Mouse (Mus musculus): ENCODE data around the gene Nos2. TPM values are rescaled to one million over a fixed set of nuclear protein-coding genes. Genes with fewer than 3 reads are reported as not detected.

The Nos2 gene
- polyA plus RNA-seq, 1 experiment from 2014 or later = 1.1 TPM

DNA sequence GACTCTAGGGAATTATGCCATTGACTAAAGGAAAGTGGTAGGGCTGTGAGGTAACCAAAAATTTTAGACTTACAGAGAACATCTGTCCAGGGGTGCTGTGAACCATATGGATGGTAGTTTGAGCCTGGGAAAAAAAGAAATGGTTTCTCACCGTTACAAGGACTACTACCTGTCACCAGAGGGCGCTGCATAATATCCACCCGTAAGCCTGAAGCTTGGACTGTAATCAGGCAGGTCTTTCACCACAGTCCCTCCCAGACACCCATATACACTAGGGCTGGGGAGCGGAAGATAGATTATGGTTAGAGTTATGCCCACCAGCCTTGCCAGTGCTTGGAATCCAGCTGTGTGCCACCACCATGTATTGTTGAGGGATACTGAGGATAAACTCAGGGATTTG is 46.8 kb downstream of the Nos2 start:
- peak; percentile 29 for DNase-seq (ENCODE audit: low spot score)
- peaks cover 10% of the 10 kb centered on the region for H3K4me1 ChIP-seq (replicated peaks)
- no peaks in the 10 kb centered on the region for H3K9me3 ChIP-seq
- H3K36me3 ChIP-seq = no peaks in the 10 kb centered on the region
- WGBS = 31% methylated on average over 4 of the region's 4 CpGs
- no peaks in the 10 kb centered on the region for H3K27me3 ChIP-seq (ENCODE audit: insufficient read depth, poor library complexity, severe bottlenecking)
- H3K27ac ChIP-seq = no peak overlapping the region
- no peak overlapping the region for H3K4me3 ChIP-seq

DNA sequence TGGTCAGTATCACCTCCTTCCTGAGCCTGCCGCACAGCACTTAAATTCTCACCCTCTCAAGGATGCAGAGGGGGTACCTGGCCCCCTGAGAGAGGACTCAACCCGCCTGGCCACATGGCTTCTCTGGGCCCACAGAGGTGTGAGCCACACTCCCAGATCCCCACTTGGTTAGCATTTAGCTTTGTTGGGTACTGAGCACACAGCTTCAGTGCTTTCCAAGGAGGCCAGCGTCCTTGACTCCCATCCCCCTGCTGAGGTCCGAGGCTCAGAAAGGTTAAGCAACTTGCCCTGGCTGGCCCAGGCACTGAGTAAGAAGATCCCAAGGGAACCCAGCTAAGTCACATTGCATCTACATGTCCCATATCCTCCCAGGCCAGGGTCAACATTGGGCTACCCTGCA is 47.5 kb downstream of the Nos2 start:
- no peak overlapping the region for H3K4me3 ChIP-seq
- DNase-seq (ENCODE audit: low spot score) = no peak
- H3K9me3 ChIP-seq = no peaks in the 10 kb centered on the region
- 73% methylated on average over 4 of the region's 4 CpGs for WGBS
- no peaks in the 10 kb centered on the region for H3K36me3 ChIP-seq
- H3K4me1 ChIP-seq (replicated peaks) = peaks cover 17% of the 10 kb centered on the region
- no peak overlapping the region for H3K27ac ChIP-seq
- H3K27me3 ChIP-seq (ENCODE audit: insufficient read depth, poor library complexity, severe bottlenecking) = no peaks in the 10 kb centered on the region

DNA sequence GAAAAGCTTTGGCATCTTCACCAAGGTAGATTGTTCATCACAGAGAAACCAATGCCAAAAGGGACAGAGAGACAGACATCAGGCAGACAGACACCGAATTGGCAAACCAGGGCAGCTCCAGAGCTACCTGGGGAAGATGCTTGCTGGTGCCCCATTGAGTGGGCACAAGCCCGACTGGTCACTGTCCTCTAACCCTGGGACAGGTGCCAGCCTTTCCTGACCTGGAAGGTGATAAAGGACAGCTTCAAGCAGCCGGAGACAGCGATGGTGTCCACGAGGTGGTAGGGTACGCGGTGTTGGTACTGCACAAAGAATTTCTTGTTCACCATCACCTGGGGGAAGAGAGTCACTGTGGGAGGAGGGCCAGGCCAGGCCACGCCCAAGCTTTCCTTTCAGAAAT is 50.5 kb downstream of the Nos2 start:
- DNase-seq (ENCODE audit: low spot score) = no peak
- H3K9me3 ChIP-seq = no peaks in the 10 kb centered on the region
- H3K36me3 ChIP-seq = no peaks in the 10 kb centered on the region
- no peak overlapping the region for H3K27ac ChIP-seq
- H3K4me3 ChIP-seq = no peak overlapping the region
- H3K4me1 ChIP-seq (replicated peaks) = peaks cover 29% of the 10 kb centered on the region
- no peaks in the 10 kb centered on the region for H3K27me3 ChIP-seq (ENCODE audit: insufficient read depth, poor library complexity, severe bottlenecking)
- WGBS = 86% methylated on average over 8 of the region's 8 CpGs

DNA sequence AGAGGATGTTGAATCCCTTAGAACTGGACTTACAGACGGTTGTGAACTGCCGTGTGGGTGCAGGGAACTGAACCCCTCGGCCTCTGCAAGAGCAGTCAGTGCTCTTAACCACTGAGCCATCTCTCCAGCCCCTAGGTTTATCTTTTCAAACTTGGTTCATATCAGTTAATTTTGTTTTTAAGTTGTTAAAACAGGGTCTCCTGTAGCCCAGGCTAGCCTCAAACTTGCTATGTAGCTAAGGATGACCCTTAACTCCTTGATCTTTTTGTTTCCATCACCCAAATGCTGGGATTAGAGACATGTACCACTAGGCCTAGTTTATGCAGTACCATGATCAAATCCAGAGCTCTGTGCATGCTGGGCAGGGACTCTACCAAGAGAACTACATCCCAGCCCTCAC is 51.2 kb downstream of the Nos2 start:
- no peaks in the 10 kb centered on the region for H3K9me3 ChIP-seq
- H3K4me1 ChIP-seq (replicated peaks) = peaks cover 29% of the 10 kb centered on the region
- H3K27me3 ChIP-seq (ENCODE audit: insufficient read depth, poor library complexity, severe bottlenecking) = no peaks in the 10 kb centered on the region
- no peak for DNase-seq (ENCODE audit: low spot score)
- H3K27ac ChIP-seq = no peak overlapping the region
- 89% methylated on average over 3 of the region's 3 CpGs for WGBS
- no peak overlapping the region for H3K4me3 ChIP-seq
- H3K36me3 ChIP-seq = no peaks in the 10 kb centered on the region

DNA sequence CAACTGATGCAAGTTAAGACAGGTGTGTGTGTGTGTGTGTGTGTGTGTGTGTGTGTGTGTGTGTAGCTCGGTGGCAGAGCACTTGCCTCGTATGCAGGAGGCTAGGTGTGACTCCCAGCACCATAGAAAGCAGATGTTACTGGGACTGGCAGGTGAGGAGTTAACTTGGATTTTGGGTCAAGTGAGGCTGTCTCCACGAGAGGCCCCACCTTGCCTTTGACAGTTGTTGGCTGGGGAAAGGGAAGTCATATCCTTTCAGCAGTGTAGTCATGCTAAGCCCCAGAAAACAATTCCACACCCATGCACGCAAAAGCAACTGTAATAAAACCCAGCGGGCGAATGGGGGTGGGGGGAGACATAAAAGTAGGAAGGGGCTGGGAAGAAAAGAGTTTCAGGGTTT is 51.7 kb downstream of the Nos2 start:
- Histone ChIP-seq H3K27me3 (ENCODE audit: insufficient read depth, poor library complexity, severe bottlenecking) (no peaks in the 10 kb centered on the region), H3K4me3 (no peak overlapping the region), H3K9me3 (no peaks in the 10 kb centered on the region), H3K36me3 (no peaks in the 10 kb centered on the region), H3K4me1 (replicated peaks) (peaks cover 32% of the 10 kb centered on the region), H3K27ac (peak overlapping the region; percentile 64; the same call in 1 of the 2 replicates)
- 64% methylated on average over 6 of the region's 6 CpGs for WGBS
- no peak for DNase-seq (ENCODE audit: low spot score)

DNA sequence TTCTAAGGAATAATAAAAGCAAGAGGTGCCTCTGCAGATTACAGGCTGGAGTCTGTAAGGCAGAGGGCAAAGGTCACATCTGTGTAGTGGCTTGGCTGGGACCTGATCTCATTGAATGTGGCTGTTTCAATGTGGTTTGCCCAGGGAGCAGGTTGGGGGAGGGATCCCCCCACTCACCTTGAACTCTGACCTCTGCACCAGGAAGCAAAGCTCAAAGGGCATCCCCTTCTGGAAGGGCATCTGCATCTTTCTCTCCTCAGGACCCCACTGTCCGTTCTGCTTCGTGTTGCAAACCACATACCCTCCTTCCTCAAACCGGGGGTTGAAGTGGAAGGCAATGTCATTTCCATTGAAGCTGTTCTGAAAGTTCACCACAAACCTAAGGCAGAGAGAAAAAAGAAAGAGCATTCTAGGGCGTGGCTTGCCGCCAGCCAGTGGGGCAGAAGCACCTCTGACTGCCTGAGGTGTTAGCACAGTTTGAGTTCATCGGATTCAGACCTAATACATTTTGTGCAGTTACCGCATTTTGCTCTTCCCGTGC is 52.3 kb downstream of the Nos2 start:
- H3K4me3 ChIP-seq = no peak overlapping the region
- H3K27ac ChIP-seq = peak overlapping the region; percentile 64
- H3K27me3 ChIP-seq (ENCODE audit: insufficient read depth, poor library complexity, severe bottlenecking) = no peaks in the 10 kb centered on the region
- H3K4me1 ChIP-seq (replicated peaks) = peaks cover 31% of the 10 kb centered on the region
- peak; percentile 62 for DNase-seq (ENCODE audit: low spot score)
- H3K36me3 ChIP-seq = no peaks in the 10 kb centered on the region
- H3K9me3 ChIP-seq = no peaks in the 10 kb centered on the region
- 58% methylated on average over 8 of the region's 8 CpGs for WGBS

DNA sequence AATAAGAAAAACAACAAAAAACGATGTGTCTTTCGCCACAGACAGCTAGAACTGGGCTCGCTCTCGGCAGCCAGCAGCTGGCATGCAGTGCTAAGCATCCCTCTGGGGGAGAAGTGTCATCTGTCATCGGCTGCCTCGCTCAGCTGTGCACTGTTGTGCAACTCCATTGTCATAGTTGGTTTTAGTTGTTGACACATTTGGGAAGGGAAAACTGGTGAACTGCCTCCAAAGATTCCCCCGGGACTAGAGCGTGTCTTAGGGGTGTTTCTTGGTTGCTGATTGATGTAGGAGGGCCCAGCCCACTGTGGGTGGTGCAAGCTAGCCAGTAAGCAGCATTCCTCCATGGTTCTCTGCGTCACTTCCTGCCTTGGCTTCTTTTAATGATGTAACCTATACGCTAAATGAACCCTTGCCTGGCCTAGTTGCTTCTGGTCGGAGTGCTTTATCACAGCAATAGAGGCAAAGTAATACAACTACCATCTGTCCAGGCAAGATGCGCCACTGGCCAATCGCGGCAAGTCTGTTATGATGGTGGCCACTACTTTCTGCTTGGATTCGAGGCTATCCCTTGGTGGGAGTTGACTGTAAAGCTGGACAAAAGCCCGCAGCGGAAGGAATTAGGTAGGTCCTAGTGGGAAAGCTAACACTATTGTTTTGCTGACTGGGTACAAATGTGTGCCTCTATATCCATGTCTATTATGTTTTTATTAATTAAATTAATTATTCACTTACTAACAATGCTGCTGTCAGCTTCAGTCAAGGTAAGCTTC is 53.0 kb downstream of the Nos2 start:
- no peaks in the 10 kb centered on the region for H3K9me3 ChIP-seq
- 68% methylated on average over 17 of the region's 17 CpGs for WGBS
- peaks cover 27% of the 10 kb centered on the region for H3K4me1 ChIP-seq (replicated peaks)
- peak; percentile 51 for DNase-seq (ENCODE audit: low spot score)
- no peak overlapping the region for H3K4me3 ChIP-seq
- H3K27ac ChIP-seq = peak overlapping the region; percentile 64; the same call in 1 of the 2 replicates
- no peaks in the 10 kb centered on the region for H3K36me3 ChIP-seq
- no peaks in the 10 kb centered on the region for H3K27me3 ChIP-seq (ENCODE audit: insufficient read depth, poor library complexity, severe bottlenecking)

DNA sequence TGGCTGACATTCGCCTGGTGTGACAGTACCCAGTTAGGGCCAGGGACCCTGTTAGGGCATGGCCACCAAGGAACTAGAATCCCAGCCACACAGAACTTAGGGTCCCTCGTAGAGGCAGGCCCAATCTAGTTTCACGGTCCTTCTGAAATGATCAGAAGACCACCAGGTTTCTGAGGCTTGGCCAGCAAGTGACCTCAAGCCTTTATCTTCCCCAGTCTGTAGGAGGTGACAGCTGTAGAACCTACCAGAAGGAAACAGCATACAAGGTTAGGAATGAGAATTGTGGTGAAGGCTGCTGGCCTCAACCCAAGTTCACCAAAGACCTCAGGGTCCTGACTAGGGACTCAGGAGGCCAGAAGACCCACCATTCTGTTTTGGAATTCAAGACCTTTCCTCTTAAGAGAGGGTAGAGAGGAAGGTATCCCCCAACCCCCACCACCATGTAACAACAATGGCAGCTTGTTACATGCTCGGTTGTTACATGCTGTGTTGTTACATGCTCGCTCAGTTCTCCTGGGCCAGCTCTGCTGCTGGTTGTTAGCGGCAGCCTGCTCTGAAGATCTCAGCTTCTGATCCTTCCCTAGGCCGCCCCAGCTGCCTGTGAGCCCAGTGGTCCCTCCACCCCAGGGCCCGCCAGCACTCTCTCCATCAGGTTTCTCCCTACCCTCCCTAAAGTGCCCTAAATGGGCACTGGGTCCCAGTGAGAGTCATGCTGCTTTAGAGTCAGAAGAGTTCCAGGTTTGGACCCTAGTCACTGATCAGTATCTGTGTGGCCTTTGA is 56.3 kb downstream of the Nos2 start:
- Histone ChIP-seq H3K27ac (no peak overlapping the region), H3K4me1 (replicated peaks) (peaks cover 26% of the 10 kb centered on the region), H3K4me3 (no peak overlapping the region), H3K36me3 (no peaks in the 10 kb centered on the region), H3K27me3 (ENCODE audit: insufficient read depth, poor library complexity, severe bottlenecking) (no peaks in the 10 kb centered on the region), H3K9me3 (no peaks in the 10 kb centered on the region)
- 76% methylated on average over 8 of the region's 8 CpGs for WGBS
- no peak for DNase-seq (ENCODE audit: low spot score)

DNA sequence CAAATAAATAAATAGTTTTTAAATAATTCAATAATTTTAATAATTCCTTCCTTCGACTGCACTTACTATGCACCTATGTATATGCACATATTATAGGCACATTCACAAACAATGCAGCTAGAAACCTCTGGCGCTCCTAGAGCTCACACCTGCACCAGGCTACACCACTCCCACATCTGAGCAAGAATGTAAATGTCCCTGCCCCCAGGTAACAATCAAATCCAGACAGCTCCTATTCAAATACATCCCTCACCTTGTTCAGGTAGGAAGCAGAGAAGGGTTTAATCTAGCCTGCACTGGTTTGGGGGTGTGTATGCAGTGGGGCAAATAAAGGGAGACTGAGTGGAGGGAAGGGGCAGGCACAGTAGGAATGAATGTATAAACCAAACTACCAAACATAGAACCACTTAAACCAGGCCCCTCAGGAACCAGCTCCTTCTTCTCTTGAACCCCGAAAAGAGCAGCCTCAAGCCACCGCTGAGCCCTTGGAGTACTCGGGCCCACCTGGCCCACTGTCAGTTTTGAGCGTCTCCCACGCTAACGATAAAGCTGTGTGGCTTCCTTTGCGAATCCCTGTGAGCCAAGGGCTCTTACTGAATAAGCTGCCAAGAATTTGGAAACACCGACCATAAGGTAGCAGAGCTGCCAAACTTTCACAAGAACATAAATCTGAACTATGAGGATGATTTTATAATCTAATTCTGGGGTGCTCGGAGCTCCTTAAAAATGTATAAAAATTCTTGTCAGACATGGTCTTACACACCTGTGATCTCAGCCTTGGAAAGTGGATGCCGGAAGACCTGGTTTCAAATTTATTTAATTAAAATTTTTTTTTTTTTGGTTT is 57.8 kb downstream of the Nos2 start:
- H3K9me3 ChIP-seq = no peaks in the 10 kb centered on the region
- H3K27ac ChIP-seq = no peak overlapping the region
- H3K36me3 ChIP-seq = no peaks in the 10 kb centered on the region
- WGBS = 91% methylated on average over 12 of the region's 12 CpGs
- no peak for DNase-seq (ENCODE audit: low spot score)
- H3K4me1 ChIP-seq (replicated peaks) = peaks cover 12% of the 10 kb centered on the region
- H3K4me3 ChIP-seq = no peak overlapping the region
- no peaks in the 10 kb centered on the region for H3K27me3 ChIP-seq (ENCODE audit: insufficient read depth, poor library complexity, severe bottlenecking)

DNA sequence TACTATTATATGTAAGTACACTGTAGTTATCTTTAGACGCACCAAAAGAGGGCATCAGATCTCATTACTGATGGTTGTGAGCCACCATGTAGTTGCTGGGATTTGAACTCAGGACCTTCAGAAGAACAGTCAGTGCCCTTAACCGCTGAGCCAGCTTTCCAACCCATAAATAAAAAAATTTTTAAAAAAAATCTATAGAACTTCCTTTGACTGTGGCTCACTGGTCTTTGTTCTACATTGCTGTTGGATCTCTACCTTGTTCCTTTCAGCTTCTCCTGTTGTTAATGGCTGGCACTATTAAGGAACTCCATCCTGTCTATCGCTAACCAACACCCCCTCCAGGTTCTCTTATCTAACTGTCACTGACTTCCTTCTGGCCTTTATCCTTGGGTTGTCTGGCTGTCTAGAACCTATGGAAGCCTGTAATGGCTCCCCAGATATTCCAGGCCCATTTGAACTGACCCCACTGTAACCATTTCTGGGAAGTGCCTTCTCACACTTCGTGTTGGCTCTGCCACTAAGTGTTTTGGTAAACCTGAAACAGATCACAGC is 59.6 kb downstream of the Nos2 start:
- 0 out of 2 replicates have a peak, but pooled peaks cover 3% of the 10 kb centered on the region for H3K4me1 ChIP-seq (replicated peaks)
- no peak overlapping the region for H3K27ac ChIP-seq
- WGBS = 83% methylated on average over 4 of the region's 4 CpGs
- H3K4me3 ChIP-seq = no peak overlapping the region
- no peaks in the 10 kb centered on the region for H3K27me3 ChIP-seq (ENCODE audit: insufficient read depth, poor library complexity, severe bottlenecking)
- no peak for DNase-seq (ENCODE audit: low spot score)
- H3K36me3 ChIP-seq = no peaks in the 10 kb centered on the region
- no peaks in the 10 kb centered on the region for H3K9me3 ChIP-seq

DNA sequence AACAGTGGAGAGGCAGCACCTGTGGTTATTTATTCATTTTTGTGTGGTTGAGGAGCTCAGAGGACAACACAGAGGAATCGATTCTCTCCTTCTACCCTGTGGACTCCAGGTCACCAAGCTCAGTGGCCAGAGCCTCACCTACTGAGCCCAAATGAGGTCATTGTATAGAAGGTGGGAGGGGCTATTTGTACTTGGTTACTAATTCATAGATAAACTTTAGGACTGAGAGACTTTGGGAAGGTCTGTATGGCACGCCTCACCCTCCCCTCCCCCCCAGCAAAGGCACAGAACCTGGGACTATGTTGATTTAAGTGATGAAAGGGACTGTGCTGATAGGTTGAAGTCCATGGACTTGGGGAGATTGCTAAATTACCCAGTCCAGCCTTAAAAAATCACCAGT is 61.5 kb downstream of the Nos2 start:
- DNase-seq (ENCODE audit: low spot score) = no peak
- H3K27me3 ChIP-seq (ENCODE audit: insufficient read depth, poor library complexity, severe bottlenecking) = no peaks in the 10 kb centered on the region

DNA sequence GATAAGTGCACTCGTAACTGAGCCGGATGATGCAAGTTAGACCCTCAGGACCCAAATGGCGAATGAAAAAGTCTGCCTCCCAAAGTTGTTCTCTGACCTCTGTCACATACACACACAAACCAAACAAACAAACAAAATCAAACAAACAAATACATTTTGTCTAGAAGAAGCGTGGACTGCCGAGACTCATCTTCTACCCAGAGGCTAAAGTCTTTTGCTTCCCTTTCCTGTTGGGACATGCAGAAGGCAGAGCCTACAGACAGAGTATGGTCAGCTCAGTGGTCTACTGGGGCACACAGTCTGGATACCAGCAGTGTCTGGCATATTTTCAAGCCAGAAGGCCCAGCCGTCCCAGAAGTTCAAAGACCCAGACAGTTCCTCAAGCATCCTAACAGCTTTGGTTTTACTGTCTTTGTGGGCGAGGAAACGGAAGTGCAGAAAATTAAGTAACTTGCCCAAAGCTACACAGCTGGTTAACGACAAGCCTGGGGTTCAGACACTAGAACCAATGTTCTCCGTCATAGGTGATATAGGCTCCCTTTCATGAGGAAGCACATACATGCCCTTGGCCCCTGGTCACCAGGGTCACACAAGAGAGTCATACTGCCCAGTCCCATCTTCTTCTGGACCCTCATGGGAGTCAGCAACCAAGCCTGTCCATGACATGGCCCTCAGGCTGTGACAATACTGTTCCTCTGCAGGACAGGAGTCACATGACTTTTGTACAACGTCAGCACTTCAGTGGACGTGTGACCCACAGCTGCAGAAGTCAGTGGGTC is 62.1 kb downstream of the Nos2 start:
- Histone ChIP-seq H3K36me3 (no peaks in the 10 kb centered on the region), H3K27ac (no peak overlapping the region), H3K9me3 (no peaks in the 10 kb centered on the region), H3K4me1 (replicated peaks) (no peaks in the 10 kb centered on the region), H3K4me3 (no peak overlapping the region), H3K27me3 (ENCODE audit: insufficient read depth, poor library complexity, severe bottlenecking) (no peaks in the 10 kb centered on the region)
- no peak for DNase-seq (ENCODE audit: low spot score)
- 87% methylated on average over 12 of the region's 12 CpGs for WGBS

More for the DNA sequence above, 61.5 kb downstream of the Nos2 start:
- Histone ChIP-seq H3K27ac (no peak overlapping the region), H3K4me3 (no peak overlapping the region), H3K36me3 (no peaks in the 10 kb centered on the region), H3K4me1 (replicated peaks) (0 out of 2 replicates have a peak, but pooled peaks cover 2% of the 10 kb centered on the region), H3K9me3 (no peaks in the 10 kb centered on the region)
- 87% methylated on average over 2 of the region's 2 CpGs for WGBS
